In genomic region chr19:6856281-6857002, GRCm38 (mm10) we compare ENCODE assay signal across 8 mouse cellular contexts. TPM values are rescaled to one million over a fixed set of nuclear protein-coding genes. Genes with fewer than 3 reads are reported as not detected.
A peak's percentile ranks its signal among the peaks of the same experiment; 100 is the strongest.
DNase-seq lines count a peak whose midpoint lies in the region; ATAC-seq and TF ChIP-seq lines count a peak whose summit lies in the region.

No protein-coding gene starts in this region.

- H3K9ac ChIP-seq in hindbrain, embryonic 15.5 days = no peak overlapping the region
- H3K9ac ChIP-seq in liver, adult 2 months (ENCODE audit: low read depth, low read length) = no peak overlapping the region

- DNase-seq in cerebellum, postnatal 10 days = peak; percentile 57 to 67
- peak; percentile 84 for DNase-seq in 416B (ENCODE audit: low read depth)
- peak; percentile 85 for DNase-seq in brain, embryonic 14.5 days (ENCODE audit: low read depth)
- DNase-seq in liver, adult 2 months (ENCODE audit: extremely low read depth, low read depth, low spot score) = no peak
- peak; percentile 31 to 53 for DNase-seq in natural killer cell, adult 2 months (ENCODE audit: low spot score in 2 of 2)
- no peak for DNase-seq in gastrocnemius, postnatal 36 days

- H3K79me2 ChIP-seq in liver, adult 2 months (ENCODE audit: control insufficient read depth, insufficient read depth, low read length) = no peaks in the 10 kb centered on the region

- peaks cover 2% of the 10 kb centered on the region; the same call in 1 of the 2 replicates for H3K27me3 ChIP-seq in hindbrain, embryonic 15.5 days
- no peaks in the 10 kb centered on the region for H3K27me3 ChIP-seq in liver, adult 2 months (ENCODE audit: control insufficient read depth, insufficient read depth, low read length)

- WGBS in hindbrain, embryonic 15.5 days = 37% methylated on average over 12 of the region's 12 CpGs
- WGBS in liver, adult 2 months = 77% methylated on average over 12 of the region's 12 CpGs

- H3K4me1 ChIP-seq in hindbrain, embryonic 15.5 days (replicated peaks) = peaks cover 24% of the 10 kb centered on the region
- peaks cover 3% of the 10 kb centered on the region; the same call in 1 of the 2 replicates for H3K4me1 ChIP-seq in liver, adult 2 months (ENCODE audit: control insufficient read depth, insufficient read depth, low read length)

- H3K9me3 ChIP-seq in hindbrain, embryonic 15.5 days = no peaks in the 10 kb centered on the region

- no peak overlapping the region for H3K4me3 ChIP-seq in hindbrain, embryonic 15.5 days
- no peak overlapping the region for H3K4me3 ChIP-seq in liver, adult 2 months (ENCODE audit: insufficient read depth, low read depth, low read length)

- no peak for TF ChIP-seq POLR2A in brain, embryonic 14.5 days (IDR thresholded peaks at IDR 0.05; ENCODE audit: borderline replicate concordance, extremely low read depth, insufficient read depth, insufficient read length, poor library complexity, severe bottlenecking)
- TF ChIP-seq POLR2A in liver, adult 2 months (IDR thresholded peaks at IDR 0.05; ENCODE audit: extremely low read depth, insufficient read depth, low read length) = no peak

- no peak overlapping the region for H3K4me2 ChIP-seq in hindbrain, embryonic 15.5 days

- no peak for ATAC-seq in cerebellum, adult (ENCODE audit: insufficient number of reproducible peaks, low FRiP score, low TSS enrichment)
- ATAC-seq in hindbrain, embryonic 15.5 days (ENCODE audit: low FRiP score, low read depth) = peak; percentile 9; the same call in 1 of the 2 replicates

- peak; percentile 55; the same call in 1 of the 2 replicates for TF ChIP-seq CTCF in brain, embryonic 14.5 days (IDR thresholded peaks at IDR 0.05; ENCODE audit: borderline replicate concordance, extremely low read depth, insufficient read depth, insufficient read length)
- TF ChIP-seq CTCF in liver, adult 2 months (IDR thresholded peaks at IDR 0.05; ENCODE audit: low read depth, low read length) = peak; percentile 32; the same call in 1 of the 2 replicates

- intact Hi-C loops in gastrocnemius, postnatal 36 days (cut with DNase I) = no loop called here

- no peak overlapping the region for H3K27ac ChIP-seq in hindbrain, embryonic 15.5 days (replicated peaks)
- H3K27ac ChIP-seq in liver, adult 2 months (replicated peaks; ENCODE audit: insufficient read depth, low read depth, low read length) = no peak overlapping the region

- no peaks in the 10 kb centered on the region for H3K36me3 ChIP-seq in hindbrain, embryonic 15.5 days
- H3K36me3 ChIP-seq in liver, adult 2 months (ENCODE audit: control insufficient read depth, insufficient read depth, low read length) = no peaks in the 10 kb centered on the region

RNA-seq across cellular contexts. Expression of gene Ccdc88b, which starts 1.6 kb away (rescaled TPM):
- 0.48 and 0.83 TPM in 2 replicates for polyA plus RNA-seq in brain, embryonic 14.5 days (2012; rRNA removed)
- polyA plus RNA-seq in hindbrain, embryonic 15.5 days (2015; fragmentation: Nextera tagmentation; extraction: Ambion mirVana) = 0.79 and 1.1 TPM in 2 replicates
- 0.60 and 1.4 TPM in 2 replicates for total RNA-seq in liver, adult 2 months (2014; rRNA removed)
- 1.9 TPM in 2 replicates for polyA plus RNA-seq in liver, adult 2 months (2012; rRNA removed)
- under 1 TPM; 0.37 to 0.56 TPM for total RNA-seq in gastrocnemius, postnatal 36 days (2021)

RNA-seq across cellular contexts. Expression of gene Rps6ka4, which starts 16.0 kb away (rescaled TPM):
- 6.0 and 7.3 TPM in 2 replicates for polyA plus RNA-seq in brain, embryonic 14.5 days (2012; rRNA removed)
- polyA plus RNA-seq in hindbrain, embryonic 15.5 days (2015; fragmentation: Nextera tagmentation; extraction: Ambion mirVana) = 13.3 and 15.8 TPM in 2 replicates
- total RNA-seq in liver, adult 2 months (2014; rRNA removed) = 3.9 and 5.8 TPM in 2 replicates
- 7.8 and 8.4 TPM in 2 replicates for polyA plus RNA-seq in liver, adult 2 months (2012; rRNA removed)
- 1 to 10 TPM; 8.1 to 8.5 TPM for total RNA-seq in gastrocnemius, postnatal 36 days (2021)

RNA-seq across cellular contexts. Expression of gene Trmt112, which starts 53.1 kb away (rescaled TPM):
- 117 and 158 TPM in 2 replicates for polyA plus RNA-seq in brain, embryonic 14.5 days (2012; rRNA removed)
- 104 TPM in 2 replicates for polyA plus RNA-seq in hindbrain, embryonic 15.5 days (2015; fragmentation: Nextera tagmentation; extraction: Ambion mirVana)
- total RNA-seq in liver, adult 2 months (2014; rRNA removed) = 30.7 and 43.6 TPM in 2 replicates
- polyA plus RNA-seq in liver, adult 2 months (2012; rRNA removed) = 89.7 and 101 TPM in 2 replicates
- 10 to 100 TPM; 31.7 to 38.8 TPM for total RNA-seq in gastrocnemius, postnatal 36 days (2021)

RNA-seq across cellular contexts. Expression of gene Prdx5, which starts 53.5 kb away (rescaled TPM):
- polyA plus RNA-seq in brain, embryonic 14.5 days (2012; rRNA removed) = 169 and 176 TPM in 2 replicates
- 375 and 392 TPM in 2 replicates for polyA plus RNA-seq in hindbrain, embryonic 15.5 days (2015; fragmentation: Nextera tagmentation; extraction: Ambion mirVana)
- total RNA-seq in liver, adult 2 months (2014; rRNA removed) = 403 and 615 TPM in 2 replicates
- polyA plus RNA-seq in liver, adult 2 months (2012; rRNA removed) = 364 and 379 TPM in 2 replicates
- total RNA-seq in gastrocnemius, postnatal 36 days (2021) = 100 to 1,000 TPM; 204 to 205 TPM

Comparison
In these comparisons a context has a peak if more than half of its experiments do, and no peak if none do; other contexts are left out.
1. DNase-seq: peak in cerebellum, postnatal 10 days (2 of 2), 416B (single experiment), brain, embryonic 14.5 days (single experiment) and natural killer cell, adult 2 months (2 of 2); none in liver, adult 2 months (single experiment) and gastrocnemius, postnatal 36 days (0 of 2).